Mouse (Mus musculus): ENCODE measurements around the gene Cox17.

DNA sequence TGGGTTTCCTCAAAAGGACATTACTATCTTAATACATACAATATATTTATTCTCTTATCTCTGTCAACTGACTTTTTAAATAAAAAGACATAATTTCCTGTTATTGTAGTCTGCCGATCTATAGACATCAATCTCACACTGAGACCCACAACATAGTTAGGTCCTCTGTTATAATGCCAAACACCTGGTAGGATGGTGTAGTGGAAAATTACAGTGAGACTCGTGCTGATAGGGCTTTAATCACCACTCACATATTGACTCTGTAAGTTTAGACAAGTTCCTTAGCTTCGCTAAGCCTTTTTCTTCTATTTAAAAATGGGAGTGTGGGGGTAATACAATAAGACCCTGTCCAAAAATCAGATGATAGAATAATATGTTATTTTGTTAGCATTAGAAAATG is 13.1 kb downstream of the Cox17 start:
- TF ChIP-seq POLR2A (IDR thresholded peaks at IDR 0.05; ENCODE audit: control insufficient read depth, low read depth, low read length) (no peak), CTCF (IDR thresholded peaks at IDR 0.05; ENCODE audit: control insufficient read depth, insufficient read depth, insufficient replicate concordance, low read depth, low read length) (no peak)

Data from testis, adult 2 months (tissue).